Mouse (Mus musculus) heart, embryonic 11.5 days (tissue): ENCODE results near the gene Atp8b4. TPM values are rescaled to one million over a fixed set of nuclear protein-coding genes. Genes with fewer than 3 reads are reported as not detected.

Source experiments
- polyA plus RNA-seq: library from polyadenylated mRNA; unstranded; fragments of >200 nt; fragmentation: Nextera tagmentation; extraction: Ambion mirVana; gene quantifications from 2 replicates; pipeline ENCODE4 v1.2.1, GENCODE M21; 2014

The Atp8b4 gene
- polyA plus RNA-seq, 1 experiment from 2014 or later = 0.17 TPM

Other genes with a start within 250 kb of the Atp8b4 start
- gene Slc27a2, start 51.7 kb upstream of the Atp8b4 start, polyA plus RNA-seq = 0.42 and 1.4 TPM in 2 replicates
- gene Hdc, start 118.6 kb upstream of the Atp8b4 start, polyA plus RNA-seq = 3.5 and 4.3 TPM in 2 replicates
- 40.4 and 41.9 TPM in 2 replicates for gene Gabpb1, start 175.7 kb upstream of the Atp8b4 start, polyA plus RNA-seq
- 34.3 and 43.6 TPM in 2 replicates for gene Usp8, start 206.7 kb upstream of the Atp8b4 start, polyA plus RNA-seq